Mouse (Mus musculus) CH12.LX (cell line): ENCODE data around the gene Mettl6.

Source experiments
- CTCF ChIP-seq, 2 experiments: IDR thresholded peaks in 1 of 2; conservative IDR thresholded peaks in 1 of 2; 2 replicates each; pipeline ENCODE4 v1.5.1; 2011 to 2012; ENCODE audit warnings: low read depth in 2 of 2, low read length in 2 of 2, improper control_type of control experiment in 1 of 2, inconsistent platforms in 1 of 2, mild to moderate bottlenecking in 1 of 2, moderate library complexity in 1 of 2
- ELF1 ChIP-seq: IDR thresholded peaks from 2 replicates; pipeline ENCODE4 v1.6.1; 2014; ENCODE audit warnings: low read depth, mild to moderate bottlenecking, inconsistent platforms, low read length, improper control_type of control experiment
- ETS1 ChIP-seq: conservative IDR thresholded peaks from 2 replicates; pipeline ENCODE4 v1.6.1; 2012; ENCODE audit warnings: low read depth, mild to moderate bottlenecking, inconsistent platforms, low read length, improper control_type of control experiment, moderate library complexity
- HCFC1 ChIP-seq: IDR thresholded peaks from 2 replicates; pipeline ENCODE4 v1.6.1; 2012; ENCODE audit warnings: low read depth, mild to moderate bottlenecking, inconsistent platforms, low read length, improper control_type of control experiment
- MAZ ChIP-seq: IDR thresholded peaks from 2 replicates; pipeline ENCODE4 v1.6.1; 2012; ENCODE audit warnings: low read depth, mild to moderate bottlenecking, inconsistent platforms, low read length, improper control_type of control experiment, moderate library complexity
- MYC ChIP-seq: IDR thresholded peaks from 2 replicates; pipeline ENCODE4 v1.6.1; 2011; ENCODE audit warnings: low read depth, mild to moderate bottlenecking, improper control_type of control experiment, low read length
- POLR2AphosphoS2 ChIP-seq: IDR thresholded peaks from 2 replicates; pipeline ENCODE4 v1.6.1; 2011; ENCODE audit warnings: low read depth, low read length, improper control_type of control experiment
- SIN3A ChIP-seq: IDR thresholded peaks from 2 replicates; pipeline ENCODE4 v1.6.1; 2012; ENCODE audit warnings: low read length, improper control_type of control experiment, inconsistent platforms
- SMC3 ChIP-seq: IDR thresholded peaks from 2 replicates; pipeline ENCODE4 v1.6.1; 2011; ENCODE audit warnings: low read depth, low read length, improper control_type of control experiment
- USF1 ChIP-seq: IDR thresholded peaks from 2 replicates; pipeline ENCODE4 v1.6.1; 2014; ENCODE audit warnings: low read depth, mild to moderate bottlenecking, inconsistent platforms, low read length, improper control_type of control experiment

- TF ChIP-seq CTCF (conservative IDR thresholded peaks at IDR 0.05 in 1 of 2, IDR thresholded peaks at IDR 0.05 in 1 of 2; ENCODE audit: low read depth in 2 of 2, low read length in 2 of 2) = no peak
- no peak for TF ChIP-seq MYC
- no peak for TF ChIP-seq POLR2AphosphoS2
- no peak for TF ChIP-seq ELF1
- TF ChIP-seq SIN3A = no peak
- TF ChIP-seq ETS1 = no peak
- TF ChIP-seq HCFC1 = no peak
- no peak for TF ChIP-seq MAZ
- TF ChIP-seq SMC3 = no peak
- no peak for TF ChIP-seq USF1
These were observed 32.0 kb downstream of the Mettl6 start for GRCm38 (mm10) chr14:31462886-31463285.
